7 mouse cellular contexts compared by ENCODE assay signal in the genomic region with DNA sequence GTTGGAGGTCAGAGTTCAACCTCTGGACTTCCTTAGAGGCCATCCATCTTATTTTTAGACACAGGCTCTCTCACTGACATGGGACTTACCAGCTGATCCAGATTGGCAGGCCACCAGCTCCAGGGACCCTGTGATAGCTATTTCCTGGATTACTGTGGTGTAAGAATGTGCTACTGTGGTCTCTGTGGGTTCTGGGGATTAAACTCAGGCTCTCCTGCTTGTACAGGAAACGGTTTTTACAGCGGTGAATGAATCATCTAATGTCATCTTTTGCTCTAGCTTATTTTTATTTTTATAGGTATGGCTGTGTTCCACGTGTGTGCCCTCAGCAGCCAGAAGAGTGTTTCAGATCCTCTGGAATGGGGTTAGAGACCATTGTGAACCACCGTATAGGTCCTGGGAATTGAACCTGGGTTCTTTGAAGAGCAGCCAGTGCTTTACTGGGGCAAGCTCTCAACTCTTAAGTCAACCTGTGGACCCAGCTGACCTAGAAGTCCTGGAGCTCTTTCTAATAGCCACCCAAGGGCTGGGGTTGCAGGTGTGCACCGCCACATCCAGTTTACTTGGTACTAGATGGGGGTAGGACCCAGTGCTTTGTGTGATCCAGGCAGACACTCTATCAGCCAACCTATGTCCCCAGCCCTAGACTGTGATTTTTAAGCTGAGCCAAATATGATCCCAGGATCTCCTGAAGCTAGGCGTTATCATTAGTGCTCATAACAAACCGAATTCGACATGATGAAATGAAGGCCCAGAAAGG.
DNase-seq lines count a peak whose midpoint lies in the region; ATAC-seq lines count a peak whose summit lies in the region.

No protein-coding gene starts in this region.

- no peak overlapping the region for H3K9ac ChIP-seq in midbrain, embryonic 15.5 days
- no peak overlapping the region for H3K9ac ChIP-seq in midbrain, embryonic 13.5 days (replicated peaks)
- no peak overlapping the region for H3K9ac ChIP-seq in heart, embryonic 12.5 days
- H3K9ac ChIP-seq in stomach, embryonic 16.5 days (ENCODE audit: low read length) = no peak overlapping the region

- peak; percentile 62 to 77 for DNase-seq in kidney, postnatal 25 days
- no peak for DNase-seq in layer of hippocampus, adult 18-20 months (ENCODE audit: low spot score in 2 of 2)
- no peak for DNase-seq in embryo, embryonic 10.5 days (ENCODE audit: low spot score)

- H3K4me1 ChIP-seq in midbrain, embryonic 15.5 days = peaks cover 10% of the 10 kb centered on the region
- H3K4me1 ChIP-seq in midbrain, embryonic 13.5 days (replicated peaks) = peaks cover 13% of the 10 kb centered on the region
- H3K4me1 ChIP-seq in heart, embryonic 12.5 days (replicated peaks) = peaks cover 53% of the 10 kb centered on the region
- peaks cover 16% of the 10 kb centered on the region for H3K4me1 ChIP-seq in stomach, embryonic 16.5 days (ENCODE audit: control insufficient read depth, insufficient read depth, low read length)

- no peaks in the 10 kb centered on the region for H3K9me3 ChIP-seq in midbrain, embryonic 15.5 days
- H3K9me3 ChIP-seq in midbrain, embryonic 13.5 days = no peaks in the 10 kb centered on the region
- no peaks in the 10 kb centered on the region for H3K9me3 ChIP-seq in heart, embryonic 12.5 days (replicated peaks)
- no peaks in the 10 kb centered on the region for H3K9me3 ChIP-seq in stomach, embryonic 16.5 days (replicated peaks; ENCODE audit: control insufficient read depth, low read length)

- no peaks in the 10 kb centered on the region for H3K36me3 ChIP-seq in midbrain, embryonic 15.5 days (replicated peaks)
- H3K36me3 ChIP-seq in midbrain, embryonic 13.5 days = peaks cover 11% of the 10 kb centered on the region
- H3K36me3 ChIP-seq in heart, embryonic 12.5 days = no peaks in the 10 kb centered on the region
- H3K36me3 ChIP-seq in stomach, embryonic 16.5 days (ENCODE audit: control insufficient read depth, insufficient read depth, low read length) = no peaks in the 10 kb centered on the region

- peak overlapping the region; percentile 42; the same call in 1 of the 2 replicates for H3K27ac ChIP-seq in midbrain, embryonic 15.5 days
- H3K27ac ChIP-seq in midbrain, embryonic 13.5 days = no peak overlapping the region
- H3K27ac ChIP-seq in heart, embryonic 12.5 days (ENCODE audit: poor library complexity, severe bottlenecking) = peak overlapping the region; percentile 81
- peak overlapping the region; percentile 68 for H3K27ac ChIP-seq in stomach, embryonic 16.5 days (ENCODE audit: low read length)

- no peak overlapping the region for H3K4me3 ChIP-seq in midbrain, embryonic 15.5 days
- H3K4me3 ChIP-seq in midbrain, embryonic 13.5 days (replicated peaks) = no peak overlapping the region
- no peak overlapping the region for H3K4me3 ChIP-seq in heart, embryonic 12.5 days
- H3K4me3 ChIP-seq in stomach, embryonic 16.5 days (replicated peaks; ENCODE audit: low read length) = no peak overlapping the region

- H3K4me2 ChIP-seq in midbrain, embryonic 15.5 days = no peak overlapping the region
- no peak overlapping the region for H3K4me2 ChIP-seq in midbrain, embryonic 13.5 days (replicated peaks)
- peak overlapping the region; percentile 20; the same call in 1 of the 2 replicates for H3K4me2 ChIP-seq in heart, embryonic 12.5 days
- 0 out of 2 replicates have a peak overlapping the region, but pooled peaks have one; percentile 11 for H3K4me2 ChIP-seq in stomach, embryonic 16.5 days (ENCODE audit: low read depth, low read length)

- 82% methylated on average over 8 of the region's 8 CpGs for WGBS in midbrain, embryonic 15.5 days
- 88% methylated on average over 8 of the region's 8 CpGs for WGBS in midbrain, embryonic 13.5 days
- 73% methylated on average over 8 of the region's 8 CpGs for WGBS in heart, embryonic 12.5 days
- WGBS in stomach, embryonic 16.5 days = 46% methylated on average over 8 of the region's 8 CpGs

- no peaks in the 10 kb centered on the region for H3K27me3 ChIP-seq in midbrain, embryonic 15.5 days (replicated peaks)
- no peaks in the 10 kb centered on the region for H3K27me3 ChIP-seq in midbrain, embryonic 13.5 days
- no peaks in the 10 kb centered on the region for H3K27me3 ChIP-seq in heart, embryonic 12.5 days (replicated peaks)
- no peaks in the 10 kb centered on the region for H3K27me3 ChIP-seq in stomach, embryonic 16.5 days (ENCODE audit: control insufficient read depth, insufficient read depth, low read length)

- ATAC-seq in midbrain, embryonic 15.5 days (replicated peaks) = no peak
- no peak for ATAC-seq in midbrain, embryonic 13.5 days
- ATAC-seq in heart, embryonic 12.5 days (ENCODE audit: insufficient number of reproducible peaks, low FRiP score) = 0 out of 2 replicates have a peak, but pooled peaks have one; percentile 38
- ATAC-seq in stomach, embryonic 16.5 days (ENCODE audit: insufficient read depth, low FRiP score) = 0 out of 2 replicates have a peak, but pooled peaks have one; percentile 1

Comparison
In these comparisons a context has a peak if more than half of its experiments do, and no peak if none do; other contexts are left out.
1. ATAC-seq: peak in heart, embryonic 12.5 days (single experiment) and stomach, embryonic 16.5 days (single experiment); none in midbrain, embryonic 15.5 days (single experiment) and midbrain, embryonic 13.5 days (single experiment).
2. H3K4me2 ChIP-seq: peak in heart, embryonic 12.5 days (single experiment) and stomach, embryonic 16.5 days (single experiment); none in midbrain, embryonic 15.5 days (single experiment) and midbrain, embryonic 13.5 days (single experiment).
3. DNase-seq: peak in kidney, postnatal 25 days (2 of 2); none in layer of hippocampus, adult 18-20 months (0 of 2) and embryo, embryonic 10.5 days (single experiment).